Mouse (Mus musculus): ENCODE results near the gene Ccdc180. TPM values are rescaled to one million over a fixed set of nuclear protein-coding genes. Genes with fewer than 3 reads are reported as not detected.
A peak's percentile ranks its signal among the peaks of the same experiment; 100 is the strongest.

The Ccdc180 gene
- 0.25 TPM in 1 of 2 replicates, not detected in the other for total RNA-seq (2017)

GRCm38 (mm10) chr4:45890066-45890761, at the start of gene Ccdc180:
TSS of gene Ccdc180 (plus strand) at chr4:45890303.
- ATAC-seq (replicated peaks in 1 of 2; ENCODE audit: insufficient read depth in 1 of 2, low FRiP score in 2 of 2, low TSS enrichment in 1 of 2, low read depth in 1 of 2, poor library complexity in 2 of 2, severe bottlenecking in 2 of 2): peak; percentile 95 to 99

- ATAC-seq (replicated peaks in 1 of 2; ENCODE audit: insufficient read depth in 1 of 2, low FRiP score in 2 of 2, low TSS enrichment in 1 of 2, low read depth in 1 of 2, poor library complexity in 2 of 2, severe bottlenecking in 2 of 2): no peak
Measured at GRCm38 (mm10) chr4:45844355-45844754, 45.7 kb upstream of the Ccdc180 start.

DNA sequence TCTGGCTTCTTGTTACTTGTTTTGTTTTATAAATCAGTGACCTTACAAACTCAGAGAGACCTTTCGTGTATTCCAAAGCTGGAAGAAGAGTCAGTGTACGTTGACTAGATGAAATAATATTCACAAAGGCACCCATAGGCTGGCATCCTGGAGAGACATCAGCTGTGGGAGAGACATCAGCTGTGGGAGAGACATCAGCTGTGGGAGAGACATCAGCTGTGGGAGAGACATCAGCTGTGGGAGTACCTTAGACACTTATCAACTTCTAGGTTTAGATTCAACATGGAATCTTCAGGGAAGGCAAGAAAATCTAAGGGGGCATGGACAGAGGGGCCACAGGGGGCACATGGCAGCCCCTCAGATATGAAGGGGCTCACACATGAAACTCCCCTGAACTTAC, 43.8 kb upstream of the Ccdc180 start:
- no peak for ATAC-seq (replicated peaks in 1 of 2; ENCODE audit: insufficient read depth in 1 of 2, low FRiP score in 2 of 2, low TSS enrichment in 1 of 2, low read depth in 1 of 2, poor library complexity in 2 of 2, severe bottlenecking in 2 of 2)

GRCm38 (mm10) chr4:45848109-45848824, 41.8 kb upstream of the Ccdc180 start, which contains the start of gene Stra6l:
TSS of gene Stra6l (plus strand) at chr4:45848664.
- peak in 1 of 2 experiments; percentile 45; a peak in 1 of 4 replicates for ATAC-seq (replicated peaks in 1 of 2; ENCODE audit: insufficient read depth in 1 of 2, low FRiP score in 2 of 2, low TSS enrichment in 1 of 2, low read depth in 1 of 2, poor library complexity in 2 of 2, severe bottlenecking in 2 of 2)

DNA sequence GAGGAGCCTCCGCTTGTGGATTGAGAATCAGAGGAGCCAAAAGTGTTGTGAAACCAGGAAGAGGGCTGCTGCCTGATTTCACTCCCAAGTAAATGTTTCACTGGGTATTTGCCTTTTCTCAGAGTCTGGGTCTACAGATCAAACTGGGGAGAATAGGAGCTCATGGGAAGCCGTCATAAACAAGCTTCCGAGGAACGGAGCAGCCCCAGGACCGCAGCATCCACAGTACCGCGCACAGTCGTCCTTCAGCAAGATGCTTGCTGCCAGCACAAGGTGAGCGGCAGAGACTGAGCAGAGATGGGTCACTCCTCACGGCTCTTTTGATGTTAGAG, 41.3 kb upstream of the Ccdc180 start:
- no peak for ATAC-seq (replicated peaks in 1 of 2; ENCODE audit: insufficient read depth in 1 of 2, low FRiP score in 2 of 2, low TSS enrichment in 1 of 2, low read depth in 1 of 2, poor library complexity in 2 of 2, severe bottlenecking in 2 of 2)

DNA sequence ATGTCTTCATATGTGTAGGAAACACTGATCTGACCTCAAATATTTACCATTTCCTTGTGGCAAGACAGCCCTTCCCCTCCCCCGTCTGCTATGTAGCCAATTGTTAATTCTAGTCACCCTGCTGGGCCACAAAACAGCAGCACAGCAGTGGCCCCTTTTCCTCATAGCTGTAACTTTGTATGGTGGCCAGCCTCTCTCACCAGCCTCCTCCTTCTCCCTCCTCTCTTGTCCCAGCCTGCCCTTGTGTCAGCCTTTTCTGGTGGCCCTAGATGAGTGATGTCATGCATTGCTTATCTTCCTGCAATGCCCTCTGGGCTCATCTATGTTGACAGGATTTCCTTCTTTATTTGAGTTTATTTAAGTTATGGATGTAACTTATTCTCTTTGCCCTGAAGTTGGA, 40.7 kb upstream of the Ccdc180 start:
- ATAC-seq (replicated peaks in 1 of 2; ENCODE audit: insufficient read depth in 1 of 2, low FRiP score in 2 of 2, low TSS enrichment in 1 of 2, low read depth in 1 of 2, poor library complexity in 2 of 2, severe bottlenecking in 2 of 2): no peak

GRCm38 (mm10) chr4:45851640-45852051, 38.5 kb upstream of the Ccdc180 start:
- no peak for ATAC-seq (replicated peaks in 1 of 2; ENCODE audit: insufficient read depth in 1 of 2, low FRiP score in 2 of 2, low TSS enrichment in 1 of 2, low read depth in 1 of 2, poor library complexity in 2 of 2, severe bottlenecking in 2 of 2)

- no peak for ATAC-seq (replicated peaks in 1 of 2; ENCODE audit: insufficient read depth in 1 of 2, low FRiP score in 2 of 2, low TSS enrichment in 1 of 2, low read depth in 1 of 2, poor library complexity in 2 of 2, severe bottlenecking in 2 of 2)
Measured at GRCm38 (mm10) chr4:45853496-45854246, 36.4 kb upstream of the Ccdc180 start.

DNA sequence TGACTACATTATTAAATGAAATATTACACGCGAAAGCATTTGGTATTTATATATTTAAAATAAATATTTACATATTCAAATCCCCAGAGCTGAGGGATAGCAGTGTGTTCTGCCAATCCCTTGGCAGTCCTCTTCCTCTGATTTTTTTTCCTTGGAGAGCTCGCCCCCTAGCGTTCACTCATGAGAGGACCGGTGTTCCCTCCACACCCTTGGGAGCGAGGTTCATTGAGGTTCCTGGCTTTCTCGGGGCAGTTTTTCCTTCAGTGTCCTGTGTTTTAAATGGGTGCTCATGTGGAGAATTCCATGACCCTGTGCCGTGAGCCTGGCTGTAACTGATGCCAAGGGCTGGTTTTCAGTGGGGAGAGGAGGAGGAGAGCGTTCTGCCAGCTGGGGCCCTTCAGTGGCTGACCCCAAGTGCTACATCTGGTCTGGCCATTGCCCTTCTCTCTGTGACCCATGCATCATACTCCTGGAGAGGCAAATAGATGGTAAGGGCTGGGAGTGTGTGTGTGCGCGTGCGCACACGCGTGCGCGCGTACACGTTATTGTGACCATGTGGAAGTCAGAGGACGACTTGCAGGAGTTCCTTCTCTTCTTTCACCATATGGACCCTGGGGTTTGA, 34.2 kb upstream of the Ccdc180 start:
- peak in 1 of 2 experiments; percentile 46; a peak in 2 of 4 replicates for ATAC-seq (replicated peaks in 1 of 2; ENCODE audit: insufficient read depth in 1 of 2, low FRiP score in 2 of 2, low TSS enrichment in 1 of 2, low read depth in 1 of 2, poor library complexity in 2 of 2, severe bottlenecking in 2 of 2)

DNA sequence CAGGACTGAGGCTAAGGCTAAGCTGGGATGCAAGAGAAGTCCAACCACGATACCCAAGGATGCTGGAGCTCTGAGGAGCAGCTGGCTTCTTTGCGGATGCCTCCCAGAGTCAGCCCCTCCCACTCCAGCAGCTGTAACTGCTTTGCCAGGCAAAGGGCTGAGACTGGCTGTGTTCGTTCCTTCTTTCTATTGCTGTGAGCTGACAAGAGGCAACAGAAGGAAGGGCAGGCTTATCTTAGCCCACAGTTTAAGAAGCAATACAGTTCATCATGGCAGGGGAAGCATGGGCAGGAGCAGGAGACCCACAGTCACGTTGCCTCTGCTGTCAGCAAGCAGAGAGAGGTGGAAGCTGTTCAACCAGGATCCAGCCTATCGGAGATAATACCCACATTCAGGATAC, 28.9 kb upstream of the Ccdc180 start:
- no peak for ATAC-seq (replicated peaks in 1 of 2; ENCODE audit: insufficient read depth in 1 of 2, low FRiP score in 2 of 2, low TSS enrichment in 1 of 2, low read depth in 1 of 2, poor library complexity in 2 of 2, severe bottlenecking in 2 of 2)

DNA sequence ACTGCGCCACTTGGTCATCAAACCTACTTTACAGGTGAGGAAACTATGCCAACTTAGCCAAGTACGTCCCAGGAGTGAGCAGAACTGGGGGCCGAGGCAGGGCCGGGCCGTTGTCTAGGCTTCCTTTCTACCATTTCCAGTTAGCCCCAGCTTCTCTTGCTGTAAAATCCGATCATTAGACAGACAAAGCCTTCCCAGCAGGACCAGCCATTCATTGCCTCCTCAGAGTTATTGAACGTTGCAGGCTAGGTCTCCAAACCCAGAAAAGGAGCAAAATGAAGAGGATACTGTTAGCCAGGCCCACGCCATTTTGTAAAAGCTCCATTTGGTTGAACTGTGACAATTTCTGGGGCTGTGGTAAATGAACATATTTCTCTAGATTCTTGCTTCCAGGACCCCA, 22.7 kb upstream of the Ccdc180 start:
- ATAC-seq (replicated peaks in 1 of 2; ENCODE audit: insufficient read depth in 1 of 2, low FRiP score in 2 of 2, low TSS enrichment in 1 of 2, low read depth in 1 of 2, poor library complexity in 2 of 2, severe bottlenecking in 2 of 2): no peak

- ATAC-seq (replicated peaks in 1 of 2; ENCODE audit: insufficient read depth in 1 of 2, low FRiP score in 2 of 2, low TSS enrichment in 1 of 2, low read depth in 1 of 2, poor library complexity in 2 of 2, severe bottlenecking in 2 of 2): peak in 1 of 2 experiments; percentile 14; a peak in 1 of 4 replicates
Measured at GRCm38 (mm10) chr4:45869021-45869815, 20.9 kb upstream of the Ccdc180 start.

DNA sequence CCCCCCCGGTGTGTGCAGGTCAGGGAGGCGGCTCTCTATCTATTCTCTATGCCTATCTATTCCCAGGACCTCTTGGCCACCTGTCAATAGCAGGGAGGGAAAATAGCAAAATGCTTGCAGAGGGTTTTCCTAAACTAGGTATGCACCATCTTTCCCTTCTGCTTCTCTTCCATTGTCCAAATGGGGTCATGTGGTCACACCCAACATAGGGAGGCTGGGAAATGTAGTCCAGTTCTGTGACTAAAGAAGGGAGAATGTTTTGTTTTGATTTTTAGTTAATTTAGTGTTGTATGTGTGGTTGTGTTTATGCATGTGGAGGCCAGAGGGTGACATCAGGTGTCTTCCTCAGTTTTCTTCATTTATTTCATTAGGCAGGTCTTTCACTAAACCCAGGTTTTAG, 18.0 kb upstream of the Ccdc180 start:
- no peak for ATAC-seq (replicated peaks in 1 of 2; ENCODE audit: insufficient read depth in 1 of 2, low FRiP score in 2 of 2, low TSS enrichment in 1 of 2, low read depth in 1 of 2, poor library complexity in 2 of 2, severe bottlenecking in 2 of 2)

- no peak for ATAC-seq (replicated peaks in 1 of 2; ENCODE audit: insufficient read depth in 1 of 2, low FRiP score in 2 of 2, low TSS enrichment in 1 of 2, low read depth in 1 of 2, poor library complexity in 2 of 2, severe bottlenecking in 2 of 2)
Measured at GRCm38 (mm10) chr4:45878929-45879328, 11.2 kb upstream of the Ccdc180 start.

DNA sequence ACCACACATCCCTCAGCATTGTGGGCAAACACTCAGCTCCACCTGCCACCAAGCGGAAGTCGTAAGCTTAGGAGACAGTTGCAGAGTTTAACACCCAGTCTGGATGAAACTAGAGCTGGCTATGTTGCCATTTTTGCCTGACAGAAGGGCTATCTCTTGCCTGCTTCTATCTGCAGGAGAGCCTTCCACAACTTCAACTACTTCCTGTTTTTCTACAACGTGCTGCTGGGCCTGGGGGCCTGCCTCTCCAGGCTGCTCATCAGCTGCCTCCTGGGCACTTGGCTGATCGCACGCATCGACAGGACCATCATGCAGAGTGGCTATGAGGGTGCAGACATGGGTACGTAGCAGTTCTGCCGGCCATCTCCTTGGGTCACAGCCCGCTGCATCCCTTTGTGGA, 7.6 kb upstream of the Ccdc180 start:
- ATAC-seq (replicated peaks in 1 of 2; ENCODE audit: insufficient read depth in 1 of 2, low FRiP score in 2 of 2, low TSS enrichment in 1 of 2, low read depth in 1 of 2, poor library complexity in 2 of 2, severe bottlenecking in 2 of 2): no peak

GRCm38 (mm10) chr4:45883250-45883649, 6.9 kb upstream of the Ccdc180 start:
- no peak for ATAC-seq (replicated peaks in 1 of 2; ENCODE audit: insufficient read depth in 1 of 2, low FRiP score in 2 of 2, low TSS enrichment in 1 of 2, low read depth in 1 of 2, poor library complexity in 2 of 2, severe bottlenecking in 2 of 2)

- no peak for ATAC-seq (replicated peaks in 1 of 2; ENCODE audit: insufficient read depth in 1 of 2, low FRiP score in 2 of 2, low TSS enrichment in 1 of 2, low read depth in 1 of 2, poor library complexity in 2 of 2, severe bottlenecking in 2 of 2)
Measured at GRCm38 (mm10) chr4:45889487-45889886, 616 bp upstream of the Ccdc180 start.
